Mouse (Mus musculus) liver, embryonic 13.5 days (tissue): ENCODE results near the gene Wdr1. TPM values are rescaled to one million over a fixed set of nuclear protein-coding genes. Genes with fewer than 3 reads are reported as not detected.
"Not testable (repeated sequence)": the region's sequence is repeated elsewhere in the genome, so short reads cannot be mapped to it uniquely, and the experiment has no call there.

Experiments used
- ATAC-seq: fragments of 200-750 bp; cut with Nextera tagmentation; 2 replicates; pipeline ENCODE4 v1.8.0; 2017; ENCODE audit warnings: low read depth, mild to moderate bottlenecking, moderate number of reproducible peaks, moderate library complexity
- DNase-seq: peaks from one replicate; pipeline ENCODE4 v3.0.0; 2022
- H3K27ac ChIP-seq: fragments of 300-500 bp; sonication (generic); 2 replicates; pipeline ENCODE4 v1.5.1; 2015; ENCODE audit warnings: moderate library complexity, mild to moderate bottlenecking, inconsistent platforms
- H3K27me3 ChIP-seq: fragments of 300-500 bp; sonication (generic); 2 replicates; pipeline ENCODE4 v1.6.1; 2015; ENCODE audit warnings: mild to moderate bottlenecking, inconsistent platforms
- H3K36me3 ChIP-seq: fragments of 300-500 bp; sonication (generic); 2 replicates; pipeline ENCODE4 v1.6.1; 2015; ENCODE audit warnings: mild to moderate bottlenecking, inconsistent platforms
- H3K4me1 ChIP-seq: fragments of 300-500 bp; sonication (generic); replicated peaks from 2 replicates; pipeline ENCODE4 v1.6.1; 2015; ENCODE audit warnings: inconsistent platforms
- H3K4me2 ChIP-seq: fragments of 300-500 bp; sonication (generic); 2 replicates; pipeline ENCODE4 v1.6.1; 2015; ENCODE audit warnings: inconsistent platforms, mild to moderate bottlenecking, moderate library complexity
- H3K4me3 ChIP-seq: fragments of 300-500 bp; sonication (generic); replicated peaks from 2 replicates; pipeline ENCODE4 v1.5.1; 2015; ENCODE audit warnings: mild to moderate bottlenecking, inconsistent platforms
- H3K9ac ChIP-seq: fragments of 300-500 bp; sonication (generic); 2 replicates; pipeline ENCODE4 v1.6.1; 2015; ENCODE audit warnings: mild to moderate bottlenecking, inconsistent platforms
- H3K9me3 ChIP-seq: fragments of 300-500 bp; sonication (generic); replicated peaks from 2 replicates; pipeline ENCODE4 v1.6.1; 2016; ENCODE audit warnings: inconsistent platforms
- WGBS: fragments of 180-500 bp; shearing (Covaris S2); methylation state at CpG from one replicate; pipeline ENCODE4 v1.1.7; 2015; ENCODE audit not compliant: insufficient replicate concordance; 5-methylcytosine and 5-hydroxymethylcytosine counted together
- polyA plus RNA-seq: library from polyadenylated mRNA; unstranded; fragments of >200 nt; fragmentation: Nextera tagmentation; extraction: Ambion mirVana; gene quantifications from 2 replicates; pipeline ENCODE4 v1.2.1, GENCODE M21; 2015

Wdr1 gene
- polyA plus RNA-seq, 1 experiment from 2014 or later: 89.7 TPM

GRCm38 (mm10) chr5:38491763-38492162 is 71.3 kb downstream of the Wdr1 start:
- H3K4me2 ChIP-seq: no peak overlapping the region; the same call in 1 of the 2 replicates
- no peak overlapping the region for H3K27ac ChIP-seq
- peaks cover 51% of the 10 kb centered on the region for H3K4me1 ChIP-seq
- H3K4me3 ChIP-seq: no peak overlapping the region
- H3K9ac ChIP-seq: no peak overlapping the region
- no peak for ATAC-seq
- H3K27me3 ChIP-seq: no peaks in the 10 kb centered on the region
- no peaks in the 10 kb centered on the region for H3K36me3 ChIP-seq
- H3K9me3 ChIP-seq: no peaks in the 10 kb centered on the region
- no peak for DNase-seq
- 71% methylated on average over 8 of the region's 8 CpGs for WGBS

- Histone ChIP-seq H3K9me3 (no peaks in the 10 kb centered on the region), H3K4me1 (peaks cover 59% of the 10 kb centered on the region), H3K4me3 (no peak overlapping the region), H3K4me2 (no peak overlapping the region), H3K27ac (no peak overlapping the region), H3K9ac (no peak overlapping the region), H3K27me3 (no peaks in the 10 kb centered on the region), H3K36me3 (no peaks in the 10 kb centered on the region)
- ATAC-seq: no peak
- DNase-seq: no peak
- WGBS: 78% methylated on average over 4 of the region's 4 CpGs
Observed at GRCm38 (mm10) chr5:38489739-38490138, 73.3 kb downstream of the Wdr1 start.

GRCm38 (mm10) chr5:38488673-38489615 is 74.1 kb downstream of the Wdr1 start:
- Histone ChIP-seq H3K4me3 (no peak overlapping the region), H3K9me3 (no peaks in the 10 kb centered on the region), H3K27ac (no peak overlapping the region), H3K4me1 (peaks cover 57% of the 10 kb centered on the region), H3K4me2 (peak overlapping the region; percentile 35), H3K27me3 (no peaks in the 10 kb centered on the region), H3K36me3 (no peaks in the 10 kb centered on the region), H3K9ac (0 out of 2 replicates have a peak overlapping the region, but pooled peaks have one; percentile 3)
- no peak for DNase-seq
- WGBS: 70% methylated on average over 20 of the region's 20 CpGs
- peak; percentile 25; the same call in 1 of the 2 replicates for ATAC-seq

GRCm38 (mm10) chr5:38488026-38488425 is 75.0 kb downstream of the Wdr1 start:
- ATAC-seq (no peak), DNase-seq (no peak)
- Histone ChIP-seq H3K4me2 (peak overlapping the region; percentile 35), H3K4me1 (peaks cover 52% of the 10 kb centered on the region), H3K27me3 (no peaks in the 10 kb centered on the region), H3K9me3 (no peaks in the 10 kb centered on the region), H3K9ac (peak overlapping the region; percentile 45; the same call in 1 of the 2 replicates), H3K27ac (peak overlapping the region; percentile 50), H3K36me3 (no peaks in the 10 kb centered on the region), H3K4me3 (no peak overlapping the region)
- 73% methylated on average over 6 of the region's 6 CpGs for WGBS

- H3K9me3 ChIP-seq: no peaks in the 10 kb centered on the region
- ATAC-seq (peak; percentile 85), DNase-seq (no peak)
- peak overlapping the region; percentile 50 for H3K27ac ChIP-seq
- no peak overlapping the region for H3K4me3 ChIP-seq
- peak overlapping the region; percentile 35 for H3K4me2 ChIP-seq
- no peaks in the 10 kb centered on the region for H3K36me3 ChIP-seq
- H3K27me3 ChIP-seq: no peaks in the 10 kb centered on the region
- 45% methylated on average over 4 of the region's 4 CpGs for WGBS
- peaks cover 59% of the 10 kb centered on the region for H3K4me1 ChIP-seq
- peak overlapping the region; percentile 45; the same call in 1 of the 2 replicates for H3K9ac ChIP-seq
Observed at GRCm38 (mm10) chr5:38487247-38487646, 75.8 kb downstream of the Wdr1 start.

- DNase-seq (no peak), ATAC-seq (no peak)
- no peaks in the 10 kb centered on the region for H3K36me3 ChIP-seq
- no peak overlapping the region for H3K9ac ChIP-seq
- no peak overlapping the region for H3K4me2 ChIP-seq
- H3K4me3 ChIP-seq: no peak overlapping the region
- H3K4me1 ChIP-seq: peaks cover 69% of the 10 kb centered on the region
- H3K9me3 ChIP-seq: no peaks in the 10 kb centered on the region
- no peak overlapping the region for H3K27ac ChIP-seq
- H3K27me3 ChIP-seq: no peaks in the 10 kb centered on the region
- WGBS: 69% methylated on average over 4 of the region's 4 CpGs
Observed at GRCm38 (mm10) chr5:38485946-38486345, 77.1 kb downstream of the Wdr1 start.

GRCm38 (mm10) chr5:38483518-38484110 is 79.4 kb downstream of the Wdr1 start:
- no peak for ATAC-seq
- H3K4me3 ChIP-seq: no peak overlapping the region
- H3K27ac ChIP-seq: no peak overlapping the region
- H3K9me3 ChIP-seq: no peaks in the 10 kb centered on the region
- DNase-seq: no peak
- 65% methylated on average over 7 of the region's 7 CpGs for WGBS
- no peaks in the 10 kb centered on the region for H3K27me3 ChIP-seq
- no peak overlapping the region for H3K4me2 ChIP-seq
- no peak overlapping the region for H3K9ac ChIP-seq
- no peaks in the 10 kb centered on the region for H3K36me3 ChIP-seq
- peaks cover 71% of the 10 kb centered on the region for H3K4me1 ChIP-seq

GRCm38 (mm10) chr5:38480822-38481707 is 82.0 kb downstream of the Wdr1 start:
- DNase-seq (no peak), ATAC-seq (no peak)
- H3K4me2 ChIP-seq: peak overlapping the region; percentile 91
- peak overlapping the region; percentile 78 for H3K9ac ChIP-seq
- peak overlapping the region; percentile 64 for H3K4me3 ChIP-seq
- peaks cover 12% of the 10 kb centered on the region for H3K36me3 ChIP-seq
- H3K27ac ChIP-seq: peak overlapping the region; percentile 85
- H3K9me3 ChIP-seq: no peaks in the 10 kb centered on the region
- peaks cover 61% of the 10 kb centered on the region for H3K4me1 ChIP-seq
- 74% methylated on average over 10 of the region's 10 CpGs for WGBS
- no peaks in the 10 kb centered on the region for H3K27me3 ChIP-seq

GRCm38 (mm10) chr5:38479908-38480725 is 82.9 kb downstream of the Wdr1 start:
- no peak for DNase-seq
- no peaks in the 10 kb centered on the region for H3K9me3 ChIP-seq
- WGBS: 22% methylated on average over 22 of the region's 22 CpGs

GRCm38 (mm10) chr5:38479545-38479907 is 83.5 kb downstream of the Wdr1 start:
- not testable (repeated sequence) for H3K9me3 ChIP-seq, H3K27me3 ChIP-seq, DNase-seq
- Histone ChIP-seq H3K36me3 (peaks cover 15% of the 10 kb centered on the region), H3K4me3 (peak overlapping the region; percentile 64), H3K27ac (peak overlapping the region; percentile 85), H3K9ac (peak overlapping the region; percentile 78), H3K4me2 (peak overlapping the region; percentile 91), H3K4me1 (peaks cover 54% of the 10 kb centered on the region)
- ATAC-seq: peak; percentile 62

More at GRCm38 (mm10) chr5:38479908-38480725, 82.9 kb downstream of the Wdr1 start:
- Histone ChIP-seq H3K4me1 (peaks cover 57% of the 10 kb centered on the region), H3K36me3 (peaks cover 15% of the 10 kb centered on the region), H3K4me2 (peak overlapping the region; percentile 91), H3K4me3 (peak overlapping the region; percentile 64), H3K9ac (peak overlapping the region; percentile 78), H3K27me3 (no peaks in the 10 kb centered on the region), H3K27ac (peak overlapping the region; percentile 85)
- peak; percentile 75 for ATAC-seq
